Mouse (Mus musculus): ENCODE measurements around the gene Esr1. TPM values are rescaled to one million over a fixed set of nuclear protein-coding genes. Genes with fewer than 3 reads are reported as not detected.
A peak's percentile ranks its signal among the peaks of the same experiment; 100 is the strongest.

Gene Esr1
- polyA plus RNA-seq, 2 experiments, result 0.79 to 1.1 TPM

GRCm38 (mm10) chr10:4632211-4632704 lies 20.9 kb downstream of the Esr1 start:
- TF ChIP-seq POLR2A (IDR thresholded peaks at IDR 0.05; ENCODE audit: borderline replicate concordance, extremely low read depth, insufficient read depth, insufficient read length), result no peak
- H3K27me3 ChIP-seq (ENCODE audit: control insufficient read depth, insufficient read depth, low read length), result no peaks in the 10 kb centered on the region
- peak overlapping the region; percentile 14; the same call in 1 of the 2 replicates for H3K4me2 ChIP-seq (replicated peaks; ENCODE audit: low read depth, low read length, severe bottlenecking)
- H3K36me3 ChIP-seq (ENCODE audit: control insufficient read depth, insufficient read depth, low read length), result no peaks in the 10 kb centered on the region
- H3K4me1 ChIP-seq (ENCODE audit: control insufficient read depth, insufficient read depth, low read length), result no peaks in the 10 kb centered on the region
- no peak for ATAC-seq (ENCODE audit: low FRiP score, low read depth)
- no peak for DNase-seq (ENCODE audit: low spot score)
- H3K9me3 ChIP-seq (ENCODE audit: control insufficient read depth, low read length), result no peaks in the 10 kb centered on the region
- H3K4me3 ChIP-seq (replicated peaks; ENCODE audit: low read length), result no peak overlapping the region
- H3K27ac ChIP-seq (replicated peaks; ENCODE audit: low read depth, low read length), result no peak overlapping the region
- 56% methylated on average over 11 of the region's 11 CpGs for WGBS
- no peak overlapping the region for H3K9ac ChIP-seq (ENCODE audit: low read depth, low read length, severe bottlenecking)

- DNase-seq (ENCODE audit: low spot score) (peak; percentile 39), ATAC-seq (ENCODE audit: low FRiP score, low read depth) (no peak)
- Histone ChIP-seq H3K9me3 (ENCODE audit: control insufficient read depth, low read length) (no peaks in the 10 kb centered on the region), H3K36me3 (ENCODE audit: control insufficient read depth, insufficient read depth, low read length) (no peaks in the 10 kb centered on the region), H3K27ac (replicated peaks; ENCODE audit: low read depth, low read length) (no peak overlapping the region), H3K9ac (ENCODE audit: low read depth, low read length, severe bottlenecking) (no peak overlapping the region), H3K27me3 (ENCODE audit: control insufficient read depth, insufficient read depth, low read length) (no peaks in the 10 kb centered on the region), H3K4me2 (replicated peaks; ENCODE audit: low read depth, low read length, severe bottlenecking) (no peak overlapping the region), H3K4me1 (ENCODE audit: control insufficient read depth, insufficient read depth, low read length) (no peaks in the 10 kb centered on the region), H3K4me3 (replicated peaks; ENCODE audit: low read length) (no peak overlapping the region)
- TF ChIP-seq POLR2A (IDR thresholded peaks at IDR 0.05; ENCODE audit: borderline replicate concordance, extremely low read depth, insufficient read depth, insufficient read length), result no peak
- WGBS, result 53% methylated on average over 14 of the region's 14 CpGs
These were observed 22.1 kb downstream of the Esr1 start for GRCm38 (mm10) chr10:4633287-4634030.

GRCm38 (mm10) chr10:4635740-4636139 lies 24.3 kb downstream of the Esr1 start:
- Histone ChIP-seq H3K9me3 (ENCODE audit: control insufficient read depth, low read length) (no peaks in the 10 kb centered on the region), H3K4me3 (replicated peaks; ENCODE audit: low read length) (no peak overlapping the region), H3K36me3 (ENCODE audit: control insufficient read depth, insufficient read depth, low read length) (no peaks in the 10 kb centered on the region), H3K27ac (replicated peaks; ENCODE audit: low read depth, low read length) (no peak overlapping the region), H3K4me2 (replicated peaks; ENCODE audit: low read depth, low read length, severe bottlenecking) (no peak overlapping the region), H3K9ac (ENCODE audit: low read depth, low read length, severe bottlenecking) (no peak overlapping the region), H3K27me3 (ENCODE audit: control insufficient read depth, insufficient read depth, low read length) (no peaks in the 10 kb centered on the region), H3K4me1 (ENCODE audit: control insufficient read depth, insufficient read depth, low read length) (no peaks in the 10 kb centered on the region)
- DNase-seq (ENCODE audit: low spot score) (no peak), ATAC-seq (ENCODE audit: low FRiP score, low read depth) (no peak)
- TF ChIP-seq POLR2A (IDR thresholded peaks at IDR 0.05; ENCODE audit: borderline replicate concordance, extremely low read depth, insufficient read depth, insufficient read length), result no peak
- 73% methylated on average over 6 of the region's 6 CpGs for WGBS

GRCm38 (mm10) chr10:4646074-4646473 lies 34.7 kb downstream of the Esr1 start:
- H3K4me1 ChIP-seq (ENCODE audit: control insufficient read depth, insufficient read depth, low read length), result no peaks in the 10 kb centered on the region
- no peak overlapping the region for H3K4me3 ChIP-seq (replicated peaks; ENCODE audit: low read length)
- DNase-seq (ENCODE audit: low spot score) (no peak), ATAC-seq (ENCODE audit: low FRiP score, low read depth) (no peak)
- H3K9me3 ChIP-seq (ENCODE audit: control insufficient read depth, low read length), result no peaks in the 10 kb centered on the region
- 79% methylated on average over 7 of the region's 7 CpGs for WGBS
- H3K4me2 ChIP-seq (replicated peaks; ENCODE audit: low read depth, low read length, severe bottlenecking), result no peak overlapping the region
- no peaks in the 10 kb centered on the region for H3K36me3 ChIP-seq (ENCODE audit: control insufficient read depth, insufficient read depth, low read length)
- no peak overlapping the region for H3K9ac ChIP-seq (ENCODE audit: low read depth, low read length, severe bottlenecking)
- TF ChIP-seq POLR2A (IDR thresholded peaks at IDR 0.05; ENCODE audit: borderline replicate concordance, extremely low read depth, insufficient read depth, insufficient read length), result no peak
- no peaks in the 10 kb centered on the region for H3K27me3 ChIP-seq (ENCODE audit: control insufficient read depth, insufficient read depth, low read length)
- no peak overlapping the region for H3K27ac ChIP-seq (replicated peaks; ENCODE audit: low read depth, low read length)

GRCm38 (mm10) chr10:4646851-4647250 lies 35.5 kb downstream of the Esr1 start:
- no peak overlapping the region for H3K4me2 ChIP-seq (replicated peaks; ENCODE audit: low read depth, low read length, severe bottlenecking)
- H3K36me3 ChIP-seq (ENCODE audit: control insufficient read depth, insufficient read depth, low read length), result no peaks in the 10 kb centered on the region
- H3K4me3 ChIP-seq (replicated peaks; ENCODE audit: low read length), result no peak overlapping the region
- no peak for DNase-seq (ENCODE audit: low spot score)
- no peaks in the 10 kb centered on the region for H3K4me1 ChIP-seq (ENCODE audit: control insufficient read depth, insufficient read depth, low read length)
- no peak overlapping the region for H3K9ac ChIP-seq (ENCODE audit: low read depth, low read length, severe bottlenecking)
- H3K27ac ChIP-seq (replicated peaks; ENCODE audit: low read depth, low read length), result no peak overlapping the region
- ATAC-seq (ENCODE audit: low FRiP score, low read depth), result no peak
- WGBS, result 86% methylated on average over 9 of the region's 9 CpGs
- TF ChIP-seq POLR2A (IDR thresholded peaks at IDR 0.05; ENCODE audit: borderline replicate concordance, extremely low read depth, insufficient read depth, insufficient read length), result no peak
- H3K27me3 ChIP-seq (ENCODE audit: control insufficient read depth, insufficient read depth, low read length), result no peaks in the 10 kb centered on the region
- no peaks in the 10 kb centered on the region for H3K9me3 ChIP-seq (ENCODE audit: control insufficient read depth, low read length)

Measured in limb, embryonic 14.5 days (tissue).